Mouse (Mus musculus) forebrain, postnatal 0 days (tissue): ENCODE data around the gene Emid1. TPM values are rescaled to one million over a fixed set of nuclear protein-coding genes. Genes with fewer than 3 reads are reported as not detected.

ENCODE experiments used
- ATAC-seq: fragments of 200-750 bp; cut with Nextera tagmentation; 2 replicates; pipeline ENCODE4 v1.8.0; 2017; ENCODE audit warnings: mild to moderate bottlenecking, moderate library complexity
- DNase-seq: peaks from one replicate; pipeline ENCODE4 v3.0.0-alpha.2; 2015
- H3K27ac ChIP-seq: fragments of 300-500 bp; sonication (generic); 2 replicates; pipeline ENCODE4 v1.5.1; 2014; ENCODE audit warnings: low read depth, mild to moderate bottlenecking, antibody characterized with exemption, low read length, moderate library complexity, mixed read lengths
- H3K27me3 ChIP-seq: fragments of 300-500 bp; sonication (generic); 2 replicates; pipeline ENCODE4 v1.6.1; 2014; ENCODE audit warnings: mild to moderate bottlenecking, low read length, mixed read lengths; ENCODE audit not compliant: insufficient read depth
- H3K36me3 ChIP-seq: fragments of 300-500 bp; sonication (generic); 2 replicates; pipeline ENCODE4 v1.6.1; 2014; ENCODE audit warnings: mild to moderate bottlenecking, moderate library complexity; ENCODE audit not compliant: insufficient read depth
- H3K4me1 ChIP-seq: fragments of 300-500 bp; sonication (generic); 2 replicates; pipeline ENCODE4 v1.6.1; 2014; ENCODE audit warnings: antibody characterized with exemption; ENCODE audit not compliant: insufficient read depth
- H3K4me2 ChIP-seq: fragments of 300-500 bp; sonication (generic); 2 replicates; pipeline ENCODE4 v1.6.1; 2014; ENCODE audit warnings: low read depth, mild to moderate bottlenecking, moderate library complexity
- H3K4me3 ChIP-seq: fragments of 300-500 bp; sonication (generic); 2 replicates; pipeline ENCODE4 v1.5.1; 2014; ENCODE audit warnings: low read depth, low read length, mixed read lengths
- H3K9ac ChIP-seq: fragments of 300-500 bp; sonication (generic); 2 replicates; pipeline ENCODE4 v1.6.1; 2014; ENCODE audit warnings: mild to moderate bottlenecking
- H3K9me3 ChIP-seq: fragments of 300-500 bp; sonication (generic); 2 replicates; pipeline ENCODE4 v1.6.1; 2016; ENCODE audit warnings: low read length
- CTCF ChIP-seq: sonication (generic); IDR thresholded peaks from 2 replicates; pipeline ENCODE4 v1.5.1; 2016; ENCODE audit warnings: antibody characterized with exemption, control low read depth, low read depth
- WGBS: fragments of 180-500 bp; shearing (Covaris S2); extraction: QIAGEN DNeasy Blood & Tissue Kit; methylation state at CpG from one replicate; pipeline ENCODE4 v1.1.7; 2014; 5-methylcytosine and 5-hydroxymethylcytosine counted together
- polyA plus RNA-seq: library from polyadenylated mRNA; unstranded; fragments of >200 nt; fragmentation: Nextera tagmentation; extraction: Ambion mirVana; gene quantifications from 2 replicates; pipeline ENCODE4 v1.2.1, GENCODE M21; 2015
- total RNA-seq: library from RNA; depleted of rRNA; stranded (reverse); fragments of >200 nt; gene quantifications from 2 replicates; pipeline ENCODE4 v1.2.3, GENCODE M21; 2014; rRNA removed

The Emid1 gene
- total RNA-seq (16.4 and 22.8 TPM in 2 replicates), polyA plus RNA-seq (28.5 and 34.2 TPM in 2 replicates)

DNA sequence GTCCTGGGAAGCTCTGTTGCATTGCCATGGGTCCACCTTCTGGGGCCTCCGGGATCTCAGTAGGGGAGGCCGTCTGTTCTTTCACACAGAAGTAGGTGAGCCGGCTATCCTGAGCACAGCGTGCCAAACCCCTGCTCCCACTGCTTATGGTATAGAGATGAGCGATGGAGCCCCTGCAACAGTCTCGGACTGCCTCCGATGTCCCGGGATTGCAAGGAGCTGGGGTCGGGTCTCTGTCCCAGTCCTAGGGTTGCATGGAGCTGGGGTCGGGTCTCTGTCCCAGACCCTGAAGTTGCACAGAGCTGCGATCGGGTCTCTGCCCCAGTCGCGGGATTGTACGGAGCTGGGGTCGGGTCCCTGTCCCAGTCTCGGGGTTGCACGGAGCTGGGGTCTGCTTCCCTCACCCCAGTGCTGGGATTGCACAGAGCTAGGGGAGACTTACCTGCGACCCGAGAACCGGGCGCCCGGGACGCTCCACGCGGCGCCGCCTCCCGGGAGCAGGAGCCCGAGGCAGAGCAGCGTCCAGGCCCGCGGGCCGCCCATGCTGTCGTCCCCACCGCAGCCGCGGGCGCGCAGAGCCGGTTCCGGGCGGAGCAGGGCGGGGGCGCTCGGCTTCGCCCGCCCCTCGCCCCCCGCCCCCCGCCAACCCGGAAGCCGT, at the start of gene Emid1:
Emid1 (minus strand) TSS at position 578 of the 658 bp plus-strand sequence.
- no peaks in the 10 kb centered on the region for H3K4me1 ChIP-seq
- no peak for TF ChIP-seq CTCF
- no peaks in the 10 kb centered on the region for H3K9me3 ChIP-seq
- H3K4me2 ChIP-seq = peak within 1 kb of the TSS; percentile 90
- H3K9ac ChIP-seq = peak within 1 kb of the TSS; percentile 74
- H3K4me3 ChIP-seq = peak within 1 kb of the TSS; percentile 52
- H3K27ac ChIP-seq = 0 out of 2 replicates have a peak within 1 kb of the TSS, but pooled peaks have one; percentile 21
- DNase-seq = no peak
- no peaks in the 10 kb centered on the region for H3K36me3 ChIP-seq
- WGBS = 3% methylated on average over 31 of the region's 53 CpGs
- peak; percentile 71 for ATAC-seq
- H3K27me3 ChIP-seq = no peaks in the 10 kb centered on the region

DNA sequence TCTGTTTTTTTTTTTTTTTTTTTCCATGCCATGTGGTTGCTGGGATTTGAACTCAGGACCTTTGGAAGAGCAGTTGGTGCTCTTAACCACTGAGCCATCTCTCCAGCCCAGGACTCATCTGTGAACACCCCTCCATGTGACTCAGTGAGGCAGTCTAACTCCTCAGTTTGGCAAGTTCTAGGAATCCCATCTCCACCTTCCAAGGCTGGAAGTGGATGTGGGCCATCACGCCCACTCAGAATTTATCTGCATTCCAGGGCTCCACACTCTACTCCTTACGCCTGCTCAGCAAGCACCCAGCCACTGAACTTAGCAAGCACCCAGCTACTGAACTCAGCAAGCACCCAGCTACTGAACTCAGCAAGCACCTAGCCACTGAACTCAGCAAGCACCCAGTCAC, 47.8 kb upstream of the Emid1 start:
- TF ChIP-seq CTCF = no peak
- no peak for DNase-seq
- 94% methylated on average over 2 of the region's 2 CpGs for WGBS

DNA sequence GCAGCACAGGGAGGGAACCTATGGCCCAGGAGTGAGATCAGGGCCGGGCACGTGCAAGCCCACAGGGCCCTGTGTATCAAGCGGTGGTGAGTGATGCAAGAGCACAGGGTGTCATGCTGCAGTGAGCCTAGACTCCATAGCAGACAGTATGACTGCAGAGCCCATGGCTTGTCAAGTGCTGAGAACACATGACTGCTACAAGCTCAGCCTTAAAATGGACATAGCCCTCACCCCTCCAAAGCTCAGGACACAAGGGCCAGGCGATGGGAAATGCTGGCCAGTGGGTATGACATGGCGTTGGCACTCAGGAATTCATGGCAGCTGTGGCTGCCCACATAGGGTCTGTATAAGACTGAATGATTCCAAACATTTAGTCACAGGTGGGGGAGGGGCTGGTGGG, 45.0 kb upstream of the Emid1 start:
- no peak overlapping the region for H3K4me3 ChIP-seq

More for the DNA sequence above, 47.8 kb upstream of the Emid1 start:
- H3K27me3 ChIP-seq = no peaks in the 10 kb centered on the region
- no peaks in the 10 kb centered on the region for H3K36me3 ChIP-seq
- no peak for ATAC-seq
- H3K27ac ChIP-seq = no peak overlapping the region
- H3K4me1 ChIP-seq = no peaks in the 10 kb centered on the region
- H3K4me3 ChIP-seq = no peak overlapping the region
- no peak overlapping the region for H3K4me2 ChIP-seq
- no peaks in the 10 kb centered on the region for H3K9me3 ChIP-seq
- H3K9ac ChIP-seq = no peak overlapping the region

DNA sequence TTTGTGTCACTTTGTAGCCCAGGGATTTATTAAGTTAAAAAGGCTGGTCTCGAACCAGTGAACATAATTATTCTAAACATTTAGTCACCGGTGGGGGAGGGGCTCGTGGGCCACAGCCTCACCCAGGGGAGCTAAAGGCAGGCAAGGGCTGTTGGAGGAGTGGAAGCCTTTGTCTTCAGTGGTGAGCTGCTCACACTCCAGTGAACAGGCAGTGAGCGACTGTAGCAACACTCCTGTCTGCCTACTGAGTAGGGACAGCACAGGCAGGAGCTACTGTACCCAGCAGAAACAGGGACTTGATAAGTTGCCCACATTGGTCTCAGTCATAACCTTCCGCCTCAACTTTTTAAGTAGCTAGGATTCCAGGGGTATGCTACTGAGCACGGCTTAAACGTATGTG, 44.5 kb upstream of the Emid1 start:
- Histone ChIP-seq H3K9me3 (no peaks in the 10 kb centered on the region), H3K4me1 (no peaks in the 10 kb centered on the region), H3K4me2 (no peak overlapping the region), H3K27ac (no peak overlapping the region), H3K4me3 (no peak overlapping the region), H3K27me3 (no peaks in the 10 kb centered on the region), H3K9ac (no peak overlapping the region), H3K36me3 (no peaks in the 10 kb centered on the region)
- DNase-seq (no peak), ATAC-seq (no peak)
- WGBS = 63% methylated on average over 7 of the region's 7 CpGs
- TF ChIP-seq CTCF = no peak

More for the DNA sequence above, 45.0 kb upstream of the Emid1 start:
- no peak for TF ChIP-seq CTCF
- WGBS = 89% methylated on average over 5 of the region's 5 CpGs
- H3K27me3 ChIP-seq = no peaks in the 10 kb centered on the region
- H3K4me1 ChIP-seq = no peaks in the 10 kb centered on the region
- no peak overlapping the region for H3K27ac ChIP-seq
- no peaks in the 10 kb centered on the region for H3K9me3 ChIP-seq
- ATAC-seq (no peak), DNase-seq (no peak)
- H3K36me3 ChIP-seq = no peaks in the 10 kb centered on the region
- no peak overlapping the region for H3K4me2 ChIP-seq
- H3K9ac ChIP-seq = no peak overlapping the region

DNA sequence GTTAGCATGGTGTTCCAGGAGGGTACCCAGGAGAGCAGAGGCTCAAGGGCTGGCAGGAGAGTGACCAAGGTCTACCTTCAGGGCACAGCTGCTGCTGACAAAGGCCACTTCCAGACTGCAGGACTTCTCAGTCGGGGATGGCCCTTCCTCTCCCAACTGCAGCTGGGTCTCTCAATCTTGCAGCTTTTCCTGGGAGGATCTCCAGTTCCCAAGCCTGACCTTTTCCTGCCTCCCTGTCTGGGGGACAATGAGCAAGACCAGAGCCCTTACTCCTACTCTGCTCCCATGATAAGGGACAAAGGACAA, 41.5 kb upstream of the Emid1 start:
- 75% methylated on average over 1 of the region's 1 CpGs for WGBS
- Histone ChIP-seq H3K9ac (no peak overlapping the region), H3K27me3 (no peaks in the 10 kb centered on the region), H3K27ac (no peak overlapping the region), H3K4me3 (no peak overlapping the region), H3K9me3 (no peaks in the 10 kb centered on the region), H3K36me3 (no peaks in the 10 kb centered on the region), H3K4me2 (no peak overlapping the region), H3K4me1 (no peaks in the 10 kb centered on the region)
- DNase-seq (no peak), ATAC-seq (no peak)
- no peak for TF ChIP-seq CTCF

DNA sequence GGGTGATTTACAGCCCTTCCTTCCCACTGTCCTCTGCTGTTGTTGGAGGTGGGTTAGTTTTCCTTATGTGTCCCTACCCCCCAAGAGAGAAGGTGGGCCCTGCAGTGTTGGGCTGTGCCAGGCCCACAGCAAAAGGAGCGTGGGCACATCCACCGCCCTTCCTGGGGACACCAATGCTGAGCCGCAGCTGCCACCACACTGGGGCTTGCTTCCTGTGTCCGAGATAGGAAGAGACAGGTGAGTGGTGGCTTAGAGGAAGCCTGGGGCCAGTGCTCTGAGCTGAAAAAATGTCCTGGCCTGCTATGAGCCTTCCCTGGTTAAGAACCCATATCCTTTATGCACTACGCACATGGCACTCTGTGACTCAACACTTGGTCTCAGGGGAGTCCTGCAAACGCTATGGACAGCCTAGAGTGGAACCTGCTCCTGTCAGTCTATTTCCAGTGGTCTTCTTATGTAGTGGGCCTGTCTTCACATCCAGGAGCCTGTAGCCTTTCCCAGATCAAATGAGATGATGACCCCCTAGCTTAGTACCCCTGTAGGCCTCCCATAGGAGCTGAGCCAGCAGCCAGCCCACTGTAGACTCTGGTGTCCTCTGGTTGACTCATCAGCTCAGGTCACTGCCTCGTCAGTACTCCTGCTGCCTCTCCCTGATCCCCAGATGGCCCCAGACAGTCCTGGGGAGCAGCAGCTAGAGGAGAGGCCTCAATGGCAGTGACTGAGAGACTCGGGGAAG, 41.0 kb upstream of the Emid1 start:
- Histone ChIP-seq H3K4me3 (no peak overlapping the region), H3K9me3 (no peaks in the 10 kb centered on the region), H3K27me3 (no peaks in the 10 kb centered on the region), H3K27ac (no peak overlapping the region), H3K9ac (no peak overlapping the region), H3K4me2 (no peak overlapping the region), H3K4me1 (no peaks in the 10 kb centered on the region), H3K36me3 (no peaks in the 10 kb centered on the region)
- 89% methylated on average over 8 of the region's 8 CpGs for WGBS
- TF ChIP-seq CTCF = no peak
- ATAC-seq (no peak), DNase-seq (no peak)

DNA sequence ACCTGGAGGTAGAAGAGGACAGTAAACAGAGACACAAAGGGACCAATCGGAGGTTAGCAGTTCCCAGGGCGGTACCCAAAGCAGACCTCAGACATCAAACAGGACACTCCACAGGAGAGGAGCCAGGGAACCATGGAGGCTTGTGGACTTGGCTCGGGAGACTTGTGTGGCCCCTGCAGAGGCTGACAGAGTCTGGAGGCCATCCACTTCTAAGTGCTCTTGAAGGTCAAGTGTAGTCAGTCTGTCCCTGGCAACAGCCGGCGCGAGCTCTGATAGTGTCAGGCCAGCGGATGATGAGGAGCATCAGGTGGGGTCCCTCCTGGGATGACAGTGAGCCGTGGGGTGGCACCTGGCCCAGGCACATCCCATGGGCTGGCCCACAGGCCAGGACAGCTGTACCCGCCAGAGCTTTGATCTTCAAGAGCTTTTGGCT, 40.0 kb upstream of the Emid1 start:
- no peak overlapping the region for H3K4me3 ChIP-seq
- no peaks in the 10 kb centered on the region for H3K27me3 ChIP-seq
- no peak overlapping the region for H3K27ac ChIP-seq
- H3K9me3 ChIP-seq = no peaks in the 10 kb centered on the region
- H3K9ac ChIP-seq = no peak overlapping the region
- DNase-seq (no peak), ATAC-seq (no peak)
- 69% methylated on average over 9 of the region's 9 CpGs for WGBS
- no peaks in the 10 kb centered on the region for H3K4me1 ChIP-seq
- H3K36me3 ChIP-seq = no peaks in the 10 kb centered on the region
- no peak overlapping the region for H3K4me2 ChIP-seq
- no peak for TF ChIP-seq CTCF
